Mouse (Mus musculus): ENCODE data around the gene Gm45808. TPM values are rescaled to one million over a fixed set of nuclear protein-coding genes. Genes with fewer than 3 reads are reported as not detected.

Gm45808 gene
- total and polyA plus RNA-seq, 2 experiments from 2014 or later: 0.18 to 14.2 TPM

DNA sequence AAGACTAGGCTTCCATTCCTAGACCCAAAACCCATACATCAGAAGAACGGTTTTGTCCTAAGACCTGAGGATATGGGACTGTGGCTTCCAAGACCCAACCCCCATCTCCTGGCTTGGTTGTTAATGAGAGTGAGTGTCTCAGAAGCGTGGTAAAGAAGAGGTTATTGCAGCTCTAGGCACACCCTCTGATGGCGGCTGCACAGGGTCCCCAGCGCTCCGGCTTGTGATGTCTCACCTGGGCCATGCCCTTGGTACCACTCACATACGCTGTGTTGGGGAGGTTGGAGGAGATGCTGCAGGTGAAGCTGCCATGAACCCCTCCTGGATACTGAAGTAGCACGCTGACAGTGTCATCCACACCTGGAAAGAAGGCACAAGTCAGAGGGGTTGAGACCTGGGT is 7.8 kb downstream of the Gm45808 start:
- DNase-seq (ENCODE audit: low spot score) (no peak), ATAC-seq (ENCODE audit: insufficient read depth, low read depth) (no peak)
- H3K9ac ChIP-seq (replicated peaks; ENCODE audit: low read depth, low read length): no peak overlapping the region
- H3K9me3 ChIP-seq (replicated peaks; ENCODE audit: control insufficient read depth, low read length): no peaks in the 10 kb centered on the region
- no peaks in the 10 kb centered on the region for H3K4me1 ChIP-seq (ENCODE audit: control insufficient read depth, insufficient read depth)
- no peak overlapping the region for H3K27ac ChIP-seq (ENCODE audit: low read depth)
- no peak overlapping the region for H3K4me3 ChIP-seq (ENCODE audit: low read depth, low read length)
- no peaks in the 10 kb centered on the region for H3K27me3 ChIP-seq (ENCODE audit: control insufficient read depth, insufficient read depth, low read length)
- TF ChIP-seq EP300 (IDR thresholded peaks at IDR 0.05; ENCODE audit: low read depth): no peak
- TF ChIP-seq CTCF (IDR thresholded peaks at IDR 0.05; ENCODE audit: low read depth): no peak
- 90% methylated on average over 7 of the region's 7 CpGs for WGBS
- no peak overlapping the region for H3K4me2 ChIP-seq (ENCODE audit: low read depth, low read length)
- H3K36me3 ChIP-seq (replicated peaks; ENCODE audit: control insufficient read depth, insufficient read depth, low read length): no peaks in the 10 kb centered on the region

DNA sequence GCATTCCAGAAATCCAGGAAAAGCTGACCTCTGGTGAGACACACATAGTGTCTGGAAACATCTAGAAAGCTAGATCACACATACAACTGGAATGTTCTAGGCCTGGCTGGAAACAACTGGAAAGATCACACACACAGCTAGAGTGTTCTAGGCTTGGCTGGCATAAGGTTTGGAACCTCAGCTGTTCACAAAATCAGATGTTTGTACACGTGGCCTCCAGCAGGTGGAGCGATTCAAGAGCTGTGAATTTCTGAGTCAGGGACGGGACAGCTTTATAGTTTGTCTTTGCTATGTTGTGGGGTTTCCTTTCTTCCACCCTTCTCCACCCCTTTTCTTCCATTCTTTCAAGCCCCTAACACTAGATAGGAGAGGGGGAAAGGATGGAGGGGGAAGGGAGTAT is 9.6 kb downstream of the Gm45808 start:
- Histone ChIP-seq H3K27me3 (ENCODE audit: control insufficient read depth, insufficient read depth, low read length) (no peaks in the 10 kb centered on the region), H3K9me3 (replicated peaks; ENCODE audit: control insufficient read depth, low read length) (no peaks in the 10 kb centered on the region), H3K4me1 (ENCODE audit: control insufficient read depth, insufficient read depth) (no peaks in the 10 kb centered on the region), H3K27ac (ENCODE audit: low read depth) (no peak overlapping the region), H3K36me3 (replicated peaks; ENCODE audit: control insufficient read depth, insufficient read depth, low read length) (no peaks in the 10 kb centered on the region), H3K4me2 (ENCODE audit: low read depth, low read length) (no peak overlapping the region), H3K4me3 (ENCODE audit: low read depth, low read length) (no peak overlapping the region), H3K9ac (replicated peaks; ENCODE audit: low read depth, low read length) (no peak overlapping the region)
- TF ChIP-seq EP300 (IDR thresholded peaks at IDR 0.05; ENCODE audit: low read depth) (no peak), CTCF (IDR thresholded peaks at IDR 0.05; ENCODE audit: low read depth) (peak; percentile 74)
- WGBS: 9% methylated on average over 3 of the region's 3 CpGs
- peak; percentile 63 for DNase-seq (ENCODE audit: low spot score)
- 0 out of 2 replicates have a peak, but pooled peaks have one; percentile 49 for ATAC-seq (ENCODE audit: insufficient read depth, low read depth)

DNA sequence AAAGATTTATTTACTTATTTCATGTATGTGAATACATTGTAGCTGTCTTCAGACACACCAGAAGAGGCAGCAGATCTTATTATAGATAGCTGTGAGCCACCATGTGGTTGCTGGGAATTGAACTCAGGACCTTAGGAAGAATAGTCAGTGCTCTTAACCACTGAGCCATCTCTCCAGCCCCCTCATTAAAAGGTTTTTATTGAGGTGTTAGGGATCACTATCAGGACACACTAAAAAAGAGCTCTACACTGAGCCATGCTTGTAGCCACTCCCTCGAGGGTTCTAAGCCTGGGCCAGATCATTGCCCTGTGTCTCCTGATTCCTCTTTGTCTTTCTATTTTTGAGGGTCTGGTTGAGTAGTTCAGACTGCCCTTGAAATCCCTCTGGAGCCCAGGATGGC is 10.2 kb downstream of the Gm45808 start:
- ATAC-seq (ENCODE audit: insufficient read depth, low read depth): no peak
- Histone ChIP-seq H3K27me3 (ENCODE audit: control insufficient read depth, insufficient read depth, low read length) (no peaks in the 10 kb centered on the region), H3K9ac (replicated peaks; ENCODE audit: low read depth, low read length) (no peak overlapping the region), H3K27ac (ENCODE audit: low read depth) (no peak overlapping the region), H3K9me3 (replicated peaks; ENCODE audit: control insufficient read depth, low read length) (no peaks in the 10 kb centered on the region), H3K4me2 (ENCODE audit: low read depth, low read length) (no peak overlapping the region), H3K36me3 (replicated peaks; ENCODE audit: control insufficient read depth, insufficient read depth, low read length) (no peaks in the 10 kb centered on the region), H3K4me1 (ENCODE audit: control insufficient read depth, insufficient read depth) (no peaks in the 10 kb centered on the region), H3K4me3 (ENCODE audit: low read depth, low read length) (no peak overlapping the region)
- TF ChIP-seq CTCF (IDR thresholded peaks at IDR 0.05; ENCODE audit: low read depth): no peak
- no peak for DNase-seq (ENCODE audit: low spot score)
- WGBS: 32% methylated on average over 1 of the region's 1 CpGs

DNA sequence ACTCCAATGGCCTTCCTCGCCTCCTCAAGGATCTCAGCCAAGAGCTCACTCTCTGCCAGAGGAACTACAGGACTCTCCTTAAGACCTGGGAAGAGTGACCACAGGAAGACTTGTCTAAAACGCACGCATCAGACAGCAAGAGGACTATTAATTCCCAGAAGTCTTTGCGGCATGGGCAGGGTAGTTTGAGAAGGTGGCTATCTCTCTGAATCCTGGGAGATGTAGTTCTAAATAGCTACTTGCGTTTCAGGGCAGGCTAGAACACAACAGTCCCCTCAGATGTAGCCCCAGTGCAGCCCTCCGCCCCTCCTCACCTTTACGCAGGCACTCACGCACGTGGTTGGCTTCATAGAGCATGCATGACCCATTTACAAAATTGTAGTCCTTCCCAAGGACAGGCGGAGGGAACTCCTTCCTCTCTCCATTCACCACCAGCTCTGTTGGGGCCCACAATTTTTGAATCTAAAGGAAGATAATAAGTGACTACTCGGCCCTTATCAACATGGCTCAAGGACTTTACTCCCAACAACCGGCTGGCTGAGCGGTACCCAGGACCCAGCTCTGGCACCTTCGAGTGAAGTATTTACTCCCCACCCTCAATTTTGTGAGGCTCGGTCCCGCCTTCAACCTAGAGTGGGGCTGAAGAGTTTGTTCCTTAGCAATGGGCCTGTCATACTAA is 11.2 kb downstream of the Gm45808 start:
- ATAC-seq (ENCODE audit: insufficient read depth, low read depth) (peak; percentile 40; the same call in 1 of the 2 replicates), DNase-seq (ENCODE audit: low spot score) (peak; percentile 51)
- Histone ChIP-seq H3K4me1 (ENCODE audit: control insufficient read depth, insufficient read depth) (no peaks in the 10 kb centered on the region), H3K4me3 (ENCODE audit: low read depth, low read length) (peak overlapping the region; percentile 19; the same call in 1 of the 2 replicates), H3K9me3 (replicated peaks; ENCODE audit: control insufficient read depth, low read length) (no peaks in the 10 kb centered on the region), H3K36me3 (replicated peaks; ENCODE audit: control insufficient read depth, insufficient read depth, low read length) (no peaks in the 10 kb centered on the region), H3K27me3 (ENCODE audit: control insufficient read depth, insufficient read depth, low read length) (no peaks in the 10 kb centered on the region), H3K27ac (ENCODE audit: low read depth) (no peak overlapping the region), H3K9ac (replicated peaks; ENCODE audit: low read depth, low read length) (0 out of 2 replicates have a peak overlapping the region, but pooled peaks have one; percentile 38), H3K4me2 (ENCODE audit: low read depth, low read length) (peak overlapping the region; percentile 52)
- whole genome bisulfite sequencing: 61% methylated on average over 16 of the region's 16 CpGs
- TF ChIP-seq CTCF (IDR thresholded peaks at IDR 0.05; ENCODE audit: low read depth): no peak
- no peak for TF ChIP-seq EP300 (IDR thresholded peaks at IDR 0.05; ENCODE audit: low read depth)

DNA sequence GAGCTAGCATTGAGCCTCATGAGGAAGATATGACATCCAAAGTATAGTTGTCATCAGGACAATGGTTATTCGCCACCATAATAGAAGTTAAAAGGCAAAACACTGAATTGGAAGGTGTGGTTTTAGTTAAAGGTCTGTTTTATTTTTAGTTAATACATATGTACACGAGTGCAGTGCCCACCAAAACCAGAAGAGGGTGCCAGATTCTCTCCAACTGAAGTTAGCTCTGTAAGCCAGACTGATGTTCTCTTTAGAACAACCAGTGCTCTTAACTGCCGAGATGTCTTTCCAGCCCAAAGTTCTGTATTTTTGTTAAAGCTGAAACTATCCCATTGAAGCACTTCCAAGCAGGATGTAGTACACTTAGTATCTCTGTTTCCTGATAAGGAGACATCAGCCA is 15.7 kb downstream of the Gm45808 start:
- Histone ChIP-seq H3K9ac (replicated peaks; ENCODE audit: low read depth, low read length) (no peak overlapping the region), H3K27me3 (ENCODE audit: control insufficient read depth, insufficient read depth, low read length) (no peaks in the 10 kb centered on the region), H3K36me3 (replicated peaks; ENCODE audit: control insufficient read depth, insufficient read depth, low read length) (no peaks in the 10 kb centered on the region), H3K4me1 (ENCODE audit: control insufficient read depth, insufficient read depth) (peaks cover 9% of the 10 kb centered on the region), H3K4me3 (ENCODE audit: low read depth, low read length) (no peak overlapping the region), H3K4me2 (ENCODE audit: low read depth, low read length) (no peak overlapping the region), H3K9me3 (replicated peaks; ENCODE audit: control insufficient read depth, low read length) (no peaks in the 10 kb centered on the region), H3K27ac (ENCODE audit: low read depth) (no peak overlapping the region)
- DNase-seq (ENCODE audit: low spot score) (peak; percentile 84), ATAC-seq (ENCODE audit: insufficient read depth, low read depth) (no peak)
- WGBS: under 1% methylated on average over 3 of the region's 3 CpGs
- TF ChIP-seq EP300 (IDR thresholded peaks at IDR 0.05; ENCODE audit: low read depth): no peak
- TF ChIP-seq CTCF (IDR thresholded peaks at IDR 0.05; ENCODE audit: low read depth): peak; percentile 69

Data from heart, postnatal 0 days (tissue).